In the genomic region with DNA sequence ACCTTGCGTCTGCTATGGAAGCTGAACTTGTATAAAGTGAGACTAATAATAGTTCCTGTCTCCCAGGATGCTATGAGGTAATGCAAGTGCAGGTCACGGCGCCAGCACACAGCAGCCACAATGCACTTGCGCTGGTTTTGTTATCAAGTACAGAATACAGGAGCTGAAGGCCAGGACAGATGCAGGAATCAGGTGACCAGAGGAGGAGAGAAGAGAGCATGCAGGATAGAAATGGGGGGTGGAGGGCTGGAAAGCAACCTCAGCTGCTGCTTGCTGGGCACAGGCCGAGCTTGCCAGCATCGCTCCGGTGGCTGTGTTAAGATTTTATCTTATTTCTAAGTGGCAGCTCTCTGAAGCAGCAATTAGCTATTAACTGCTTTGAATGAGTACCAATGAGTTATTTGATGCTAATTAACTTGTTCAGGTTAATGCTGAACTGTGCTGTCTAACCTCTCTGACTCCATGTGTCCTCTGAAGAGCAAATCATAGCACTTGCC, we compare ENCODE assay signal across 16 mouse cellular contexts. TPM values are rescaled to one million over a fixed set of nuclear protein-coding genes. Genes with fewer than 3 reads are reported as not detected.
DNase-seq lines count a peak whose midpoint lies in the region; ATAC-seq and TF ChIP-seq lines count a peak whose summit lies in the region.
"Had no signal": no experiment of that assay in that cellular context is flagged by ENCODE, and none has a peak within 500 bp of the region (broad histone marks: within the 10 kb centered on the region; RNA-seq: fewer than 3 reads in every experiment).

No protein-coding gene starts in this region.

- H3K9ac ChIP-seq in hindbrain, embryonic 13.5 days: 0 out of 2 replicates have a peak overlapping the region, but pooled peaks have one; percentile 15
- no peak overlapping the region for H3K9ac ChIP-seq in hindbrain, embryonic 11.5 days (ENCODE audit: low read depth, low read length)
- no peak overlapping the region; the same call in 1 of the 2 replicates for H3K9ac ChIP-seq in heart, postnatal 0 days (replicated peaks; ENCODE audit: low read depth, low read length)
- H3K9ac ChIP-seq in liver, embryonic 11.5 days (ENCODE audit: low read depth, low read length): no peak overlapping the region
- H3K9ac ChIP-seq in stomach, postnatal 0 days (ENCODE audit: low read length): no peak overlapping the region

- H3K4me3 ChIP-seq in hindbrain, embryonic 13.5 days: no peak overlapping the region
- no peak overlapping the region for H3K4me3 ChIP-seq in hindbrain, embryonic 11.5 days (ENCODE audit: low read depth, low read length)
- H3K4me3 ChIP-seq in heart, postnatal 0 days (ENCODE audit: low read depth, low read length): no peak overlapping the region
- no peak overlapping the region for H3K4me3 ChIP-seq in liver, embryonic 11.5 days (ENCODE audit: low read depth, low read length)
- H3K4me3 ChIP-seq in stomach, postnatal 0 days (ENCODE audit: low read depth, low read length): no peak overlapping the region

- TF ChIP-seq POLR2A in brain, embryonic 14.5 days (IDR thresholded peaks at IDR 0.05; ENCODE audit: borderline replicate concordance, extremely low read depth, insufficient read depth, insufficient read length, poor library complexity, severe bottlenecking): no peak

- H3K9me3 ChIP-seq in hindbrain, embryonic 13.5 days: no peaks in the 10 kb centered on the region
- no peaks in the 10 kb centered on the region for H3K9me3 ChIP-seq in hindbrain, embryonic 11.5 days (ENCODE audit: control insufficient read depth, low read length)
- no peaks in the 10 kb centered on the region for H3K9me3 ChIP-seq in heart, postnatal 0 days (replicated peaks; ENCODE audit: control insufficient read depth, low read length)
- no peaks in the 10 kb centered on the region for H3K9me3 ChIP-seq in liver, embryonic 11.5 days (ENCODE audit: control insufficient read depth, low read length)
- no peaks in the 10 kb centered on the region for H3K9me3 ChIP-seq in stomach, postnatal 0 days (ENCODE audit: control insufficient read depth, low read length)
- H3K9me3 ChIP-seq: midbrain, embryonic 12.5 days had no signal

- peaks cover 15% of the 10 kb centered on the region for H3K4me1 ChIP-seq in hindbrain, embryonic 13.5 days (replicated peaks)
- H3K4me1 ChIP-seq in hindbrain, embryonic 11.5 days (replicated peaks; ENCODE audit: control insufficient read depth, insufficient read depth, low read length): no peaks in the 10 kb centered on the region
- H3K4me1 ChIP-seq in heart, postnatal 0 days (ENCODE audit: control insufficient read depth, insufficient read depth): 0 out of 2 replicates have a peak, but pooled peaks cover 10% of the 10 kb centered on the region
- H3K4me1 ChIP-seq in liver, embryonic 11.5 days (replicated peaks; ENCODE audit: control insufficient read depth, insufficient read depth, low read length): peaks cover 14% of the 10 kb centered on the region
- H3K4me1 ChIP-seq in stomach, postnatal 0 days (replicated peaks; ENCODE audit: control insufficient read depth, insufficient read depth): no peaks in the 10 kb centered on the region

- TF ChIP-seq EP300 in heart, postnatal 0 days (IDR thresholded peaks at IDR 0.05; ENCODE audit: low read depth): no peak
- no peak for TF ChIP-seq EP300 in stomach, postnatal 0 days (optimal IDR thresholded peaks at IDR 0.05)

- H3K27me3 ChIP-seq in hindbrain, embryonic 13.5 days: 0 out of 2 replicates have a peak, but pooled peaks cover 5% of the 10 kb centered on the region
- H3K27me3 ChIP-seq in hindbrain, embryonic 11.5 days (ENCODE audit: control insufficient read depth, insufficient read depth, low read length): no peaks in the 10 kb centered on the region
- no peaks in the 10 kb centered on the region for H3K27me3 ChIP-seq in heart, postnatal 0 days (ENCODE audit: control insufficient read depth, insufficient read depth, low read length)
- no peaks in the 10 kb centered on the region; the same call in 1 of the 2 replicates for H3K27me3 ChIP-seq in liver, embryonic 11.5 days (replicated peaks; ENCODE audit: control insufficient read depth, insufficient read depth, low read length)
- H3K27me3 ChIP-seq in stomach, postnatal 0 days (ENCODE audit: control insufficient read depth, insufficient read depth, low read length): no peaks in the 10 kb centered on the region

- no peak for ATAC-seq in hindbrain, embryonic 13.5 days (ENCODE audit: low FRiP score)
- no peak for ATAC-seq in hindbrain, embryonic 11.5 days (ENCODE audit: low FRiP score)
- ATAC-seq in heart, postnatal 0 days (ENCODE audit: insufficient read depth, low read depth): peak; percentile 87
- ATAC-seq in liver, embryonic 11.5 days (replicated peaks; ENCODE audit: low FRiP score): no peak
- no peak for ATAC-seq in stomach, postnatal 0 days (ENCODE audit: low FRiP score, low TSS enrichment)

- H3K27ac ChIP-seq in hindbrain, embryonic 13.5 days: peak overlapping the region; percentile 12; the same call in 1 of the 2 replicates
- no peak overlapping the region for H3K27ac ChIP-seq in hindbrain, embryonic 11.5 days (ENCODE audit: low read depth, low read length)
- peak overlapping the region; percentile 98 for H3K27ac ChIP-seq in heart, postnatal 0 days (ENCODE audit: low read depth)
- no peak overlapping the region for H3K27ac ChIP-seq in liver, embryonic 11.5 days (ENCODE audit: low read depth, low read length)
- no peak overlapping the region for H3K27ac ChIP-seq in stomach, postnatal 0 days (replicated peaks)

- H3K36me3 ChIP-seq in hindbrain, embryonic 13.5 days: no peaks in the 10 kb centered on the region
- H3K36me3 ChIP-seq in hindbrain, embryonic 11.5 days (ENCODE audit: control insufficient read depth, insufficient read depth, low read length): no peaks in the 10 kb centered on the region
- H3K36me3 ChIP-seq in heart, postnatal 0 days (replicated peaks; ENCODE audit: control insufficient read depth, insufficient read depth, low read length): no peaks in the 10 kb centered on the region
- H3K36me3 ChIP-seq in liver, embryonic 11.5 days (ENCODE audit: control insufficient read depth, insufficient read depth, low read length): no peaks in the 10 kb centered on the region
- no peaks in the 10 kb centered on the region for H3K36me3 ChIP-seq in stomach, postnatal 0 days (ENCODE audit: control insufficient read depth, insufficient read depth, low read length)
- H3K36me3 ChIP-seq: midbrain, embryonic 12.5 days had no signal

- H3K4me2 ChIP-seq in hindbrain, embryonic 13.5 days: no peak overlapping the region
- H3K4me2 ChIP-seq in hindbrain, embryonic 11.5 days (replicated peaks; ENCODE audit: low read depth, low read length): no peak overlapping the region
- H3K4me2 ChIP-seq in heart, postnatal 0 days (ENCODE audit: low read depth, low read length): peak overlapping the region; percentile 19; the same call in 1 of the 2 replicates
- no peak overlapping the region for H3K4me2 ChIP-seq in liver, embryonic 11.5 days
- no peak overlapping the region for H3K4me2 ChIP-seq in stomach, postnatal 0 days (replicated peaks; ENCODE audit: low read depth)

- TF ChIP-seq CTCF in brain, embryonic 14.5 days (IDR thresholded peaks at IDR 0.05; ENCODE audit: borderline replicate concordance, extremely low read depth, insufficient read depth, insufficient read length): no peak
- TF ChIP-seq CTCF in heart, postnatal 0 days (IDR thresholded peaks at IDR 0.05; ENCODE audit: low read depth): no peak
- TF ChIP-seq CTCF in stomach, postnatal 0 days (IDR thresholded peaks at IDR 0.05; ENCODE audit: low read depth): no peak

- no peak for DNase-seq in hindbrain, embryonic 11.5 days (ENCODE audit: low spot score)
- peak; percentile 40 for DNase-seq in brain, embryonic 14.5 days (ENCODE audit: low read depth)
- DNase-seq in heart, postnatal 0 days (ENCODE audit: low spot score): peak; percentile 85
- peak; percentile 55 for DNase-seq in kidney, postnatal 14 days
- DNase-seq in yolk sac, embryonic 10.5 days (ENCODE audit: low spot score): no peak
- DNase-seq in liver, embryonic 11.5 days (ENCODE audit: low spot score): no peak
- no peak for DNase-seq in stomach, postnatal 0 days (ENCODE audit: low spot score)
- DNase-seq: cerebellum, postnatal 36 days; gastrocnemius, postnatal 25 days; thymus, postnatal 36 days had no signal

- WGBS in hindbrain, embryonic 13.5 days: 76% methylated on average over 7 of the region's 7 CpGs
- 81% methylated on average over 7 of the region's 7 CpGs for WGBS in hindbrain, embryonic 11.5 days
- 30% methylated on average over 7 of the region's 7 CpGs for WGBS in heart, postnatal 0 days
- 57% methylated on average over 7 of the region's 7 CpGs for WGBS in liver, embryonic 11.5 days
- WGBS in stomach, postnatal 0 days: 74% methylated on average over 7 of the region's 7 CpGs

RNA-seq across cellular contexts. Expression of gene 6820408C15Rik, which starts 21.1 kb away (rescaled TPM):
- polyA plus RNA-seq in hindbrain, embryonic 13.5 days (2015; fragmentation: Nextera tagmentation; extraction: Ambion mirVana): 1.9 and 3.9 TPM in 2 replicates
- polyA plus RNA-seq in hindbrain, embryonic 11.5 days (2014; fragmentation: Nextera tagmentation; extraction: Ambion mirVana): 2.9 and 3.8 TPM in 2 replicates
- polyA plus RNA-seq in brain, embryonic 14.5 days (2012; rRNA removed): 1.4 and 2.6 TPM in 2 replicates
- 0.15 and 1.7 TPM in 2 replicates for total RNA-seq in heart, postnatal 0 days (2014; rRNA removed; ENCODE audit: low replicate concordance)
- 5.4 and 5.6 TPM in 2 replicates for polyA plus RNA-seq in heart, postnatal 0 days (2015; fragmentation: Nextera tagmentation; extraction: Ambion mirVana)
- 0.31 and 1.1 TPM in 2 replicates for polyA plus RNA-seq in liver, embryonic 11.5 days (2014; fragmentation: Nextera tagmentation; extraction: Ambion mirVana)
- polyA plus RNA-seq in stomach, postnatal 0 days (2015; fragmentation: Nextera tagmentation; extraction: Ambion mirVana): 0.38 TPM in 2 replicates
- total RNA-seq: gastrocnemius, postnatal 25 days had no signal

RNA-seq across cellular contexts. Expression of gene Zcchc3, which starts 21.6 kb away (rescaled TPM):
- polyA plus RNA-seq in hindbrain, embryonic 13.5 days (2015; fragmentation: Nextera tagmentation; extraction: Ambion mirVana): 20.1 and 21.5 TPM in 2 replicates
- 42.9 and 45.9 TPM in 2 replicates for polyA plus RNA-seq in hindbrain, embryonic 11.5 days (2014; fragmentation: Nextera tagmentation; extraction: Ambion mirVana)
- 18.1 and 19.9 TPM in 2 replicates for polyA plus RNA-seq in brain, embryonic 14.5 days (2012; rRNA removed)
- total RNA-seq in heart, postnatal 0 days (2014; rRNA removed; ENCODE audit: low replicate concordance): 21.1 and 27.2 TPM in 2 replicates
- 18.3 and 20.6 TPM in 2 replicates for polyA plus RNA-seq in heart, postnatal 0 days (2015; fragmentation: Nextera tagmentation; extraction: Ambion mirVana)
- polyA plus RNA-seq in liver, embryonic 11.5 days (2014; fragmentation: Nextera tagmentation; extraction: Ambion mirVana): 41.6 and 44.6 TPM in 2 replicates
- 14.8 and 15.6 TPM in 2 replicates for polyA plus RNA-seq in stomach, postnatal 0 days (2015; fragmentation: Nextera tagmentation; extraction: Ambion mirVana)

RNA-seq across cellular contexts. Expression of gene Defb23, which starts 28.0 kb away (rescaled TPM):
- not detected in 2 replicates for polyA plus RNA-seq in hindbrain, embryonic 13.5 days (2015; fragmentation: Nextera tagmentation; extraction: Ambion mirVana)
- polyA plus RNA-seq in hindbrain, embryonic 11.5 days (2014; fragmentation: Nextera tagmentation; extraction: Ambion mirVana): not detected in 2 replicates
- polyA plus RNA-seq in brain, embryonic 14.5 days (2012; rRNA removed): not detected in 2 replicates
- total RNA-seq in heart, postnatal 0 days (2014; rRNA removed; ENCODE audit: low replicate concordance): not detected in 2 replicates
- polyA plus RNA-seq in heart, postnatal 0 days (2015; fragmentation: Nextera tagmentation; extraction: Ambion mirVana): not detected in 2 replicates
- not detected in 2 replicates for polyA plus RNA-seq in liver, embryonic 11.5 days (2014; fragmentation: Nextera tagmentation; extraction: Ambion mirVana)
- not detected in 2 replicates for polyA plus RNA-seq in stomach, postnatal 0 days (2015; fragmentation: Nextera tagmentation; extraction: Ambion mirVana)
- total RNA-seq: gastrocnemius, postnatal 25 days; layer of hippocampus, adult 18-20 months had no signal
- polyA plus RNA-seq: limb, embryonic 11.5 days; lung, embryonic 16.5 days; midbrain, embryonic 12.5 days; spleen, adult 2 months had no signal

RNA-seq across cellular contexts. Expression of gene Sox12, which starts 38.6 kb away (rescaled TPM):
- 16.4 and 16.9 TPM in 2 replicates for polyA plus RNA-seq in hindbrain, embryonic 13.5 days (2015; fragmentation: Nextera tagmentation; extraction: Ambion mirVana)
- polyA plus RNA-seq in hindbrain, embryonic 11.5 days (2014; fragmentation: Nextera tagmentation; extraction: Ambion mirVana): 18.6 and 20.7 TPM in 2 replicates
- 87.0 and 105 TPM in 2 replicates for polyA plus RNA-seq in brain, embryonic 14.5 days (2012; rRNA removed)
- 19.9 and 30.0 TPM in 2 replicates for total RNA-seq in heart, postnatal 0 days (2014; rRNA removed; ENCODE audit: low replicate concordance)
- polyA plus RNA-seq in heart, postnatal 0 days (2015; fragmentation: Nextera tagmentation; extraction: Ambion mirVana): 5.0 and 5.5 TPM in 2 replicates
- polyA plus RNA-seq in liver, embryonic 11.5 days (2014; fragmentation: Nextera tagmentation; extraction: Ambion mirVana): 8.5 and 9.8 TPM in 2 replicates
- 2.7 and 3.0 TPM in 2 replicates for polyA plus RNA-seq in stomach, postnatal 0 days (2015; fragmentation: Nextera tagmentation; extraction: Ambion mirVana)

RNA-seq across cellular contexts. Expression of gene Defb20, which starts 40.4 kb away (rescaled TPM):
- not detected in 2 replicates for polyA plus RNA-seq in hindbrain, embryonic 13.5 days (2015; fragmentation: Nextera tagmentation; extraction: Ambion mirVana)
- polyA plus RNA-seq in hindbrain, embryonic 11.5 days (2014; fragmentation: Nextera tagmentation; extraction: Ambion mirVana): not detected in 2 replicates
- 0.15 TPM in 1 of 2 replicates, not detected in the other for polyA plus RNA-seq in brain, embryonic 14.5 days (2012; rRNA removed)
- total RNA-seq in heart, postnatal 0 days (2014; rRNA removed; ENCODE audit: low replicate concordance): not detected in 2 replicates
- polyA plus RNA-seq in heart, postnatal 0 days (2015; fragmentation: Nextera tagmentation; extraction: Ambion mirVana): not detected in 2 replicates
- polyA plus RNA-seq in liver, embryonic 11.5 days (2014; fragmentation: Nextera tagmentation; extraction: Ambion mirVana): not detected in 2 replicates
- polyA plus RNA-seq in stomach, postnatal 0 days (2015; fragmentation: Nextera tagmentation; extraction: Ambion mirVana): not detected in 2 replicates
- total RNA-seq: gastrocnemius, postnatal 25 days; layer of hippocampus, adult 18-20 months had no signal
- polyA plus RNA-seq: limb, embryonic 11.5 days; lung, embryonic 16.5 days; midbrain, embryonic 12.5 days; spleen, adult 2 months had no signal

Comparison
In these comparisons a context has a peak if more than half of its experiments do, and no peak if none do; other contexts are left out.
1. H3K27ac ChIP-seq: peak in hindbrain, embryonic 13.5 days (single experiment) and heart, postnatal 0 days (single experiment); none in hindbrain, embryonic 11.5 days (single experiment), liver, embryonic 11.5 days (single experiment) and stomach, postnatal 0 days (single experiment).
2. DNase-seq: peak in brain, embryonic 14.5 days (single experiment), heart, postnatal 0 days (single experiment) and kidney, postnatal 14 days (single experiment); none in hindbrain, embryonic 11.5 days (single experiment), yolk sac, embryonic 10.5 days (single experiment), liver, embryonic 11.5 days (single experiment) and stomach, postnatal 0 days (single experiment).